Mouse (Mus musculus): Measurements from ENCODE around the gene Hipk1. TPM values are rescaled to one million over a fixed set of nuclear protein-coding genes. Genes with fewer than 3 reads are reported as not detected.

The Hipk1 gene
- total RNA-seq, 1 experiment = 21.8 TPM

GRCm38 (mm10) chr3:103766789-103767188, 24.6 kb downstream of the Hipk1 start:
- no peak for DNase-seq (ENCODE audit: low read depth, low spot score)
- H3K27ac ChIP-seq (ENCODE audit: insufficient read depth, low read depth, low read length, poor library complexity, severe bottlenecking) = no peak overlapping the region
- H3K36me3 ChIP-seq (ENCODE audit: control insufficient read depth, insufficient read depth, low read length, poor library complexity, severe bottlenecking) = no peaks in the 10 kb centered on the region; the same call in 1 of the 2 replicates
- TF ChIP-seq CHD2 (IDR thresholded peaks at IDR 0.05; ENCODE audit: low read depth, low read length) (no peak), MAFK (IDR thresholded peaks at IDR 0.05; ENCODE audit: insufficient read depth, low read depth, low read length) (no peak), HCFC1 (IDR thresholded peaks at IDR 0.05; ENCODE audit: borderline replicate concordance, insufficient read depth, low read length) (no peak), ZC3H11A (IDR thresholded peaks at IDR 0.05; ENCODE audit: borderline replicate concordance, low read depth, low read length) (no peak), ZNF384 (IDR thresholded peaks at IDR 0.05; ENCODE audit: low read depth, low read length) (no peak)
- in situ Hi-C loops (cut with MboI; ENCODE audit: low sequenced_read_pairs in 2 of 2, unreplicated experiment in 2 of 2) = no loop called here
- no peak overlapping the region for H3K9ac ChIP-seq (ENCODE audit: insufficient read depth, low read depth, low read length, poor library complexity, severe bottlenecking)
- H3K4me1 ChIP-seq (ENCODE audit: control insufficient read depth in 2 of 2, insufficient read depth in 2 of 2, low read length in 2 of 2, poor library complexity in 1 of 2) = no peaks in the 10 kb centered on the region; a peak in 2 of 4 replicates
- H3K9me3 ChIP-seq (ENCODE audit: control insufficient read depth, insufficient read depth, low read depth, low read length) = no peaks in the 10 kb centered on the region
- H3K4me3 ChIP-seq (ENCODE audit: insufficient read depth in 1 of 2, low read depth in 1 of 2, low read length in 2 of 2, poor library complexity in 1 of 2, severe bottlenecking in 1 of 2) = no peak overlapping the region

- Histone ChIP-seq H3K4me3 (ENCODE audit: insufficient read depth in 1 of 2, low read depth in 1 of 2, low read length in 2 of 2, poor library complexity in 1 of 2, severe bottlenecking in 1 of 2) (no peak overlapping the region), H3K36me3 (ENCODE audit: control insufficient read depth, insufficient read depth, low read length, poor library complexity, severe bottlenecking) (peaks cover 14% of the 10 kb centered on the region), H3K4me1 (ENCODE audit: control insufficient read depth in 2 of 2, insufficient read depth in 2 of 2, low read length in 2 of 2, poor library complexity in 1 of 2) (peaks cover 0 to 3% of the 10 kb centered on the region in 2 experiments; a peak in 1 of 4 replicates), H3K9me3 (ENCODE audit: control insufficient read depth, insufficient read depth, low read depth, low read length) (no peaks in the 10 kb centered on the region), H3K9ac (ENCODE audit: insufficient read depth, low read depth, low read length, poor library complexity, severe bottlenecking) (no peak overlapping the region), H3K27ac (ENCODE audit: insufficient read depth, low read depth, low read length, poor library complexity, severe bottlenecking) (no peak overlapping the region)
- no peak for DNase-seq (ENCODE audit: low read depth, low spot score)
- peak; percentile 10; the same call in 1 of the 2 replicates for TF ChIP-seq MAFK (IDR thresholded peaks at IDR 0.05; ENCODE audit: insufficient read depth, low read depth, low read length)
- no peak for TF ChIP-seq HCFC1 (IDR thresholded peaks at IDR 0.05; ENCODE audit: borderline replicate concordance, insufficient read depth, low read length)
- TF ChIP-seq CHD2 (IDR thresholded peaks at IDR 0.05; ENCODE audit: low read depth, low read length) = no peak
- no peak for TF ChIP-seq ZC3H11A (IDR thresholded peaks at IDR 0.05; ENCODE audit: borderline replicate concordance, low read depth, low read length)
- no peak for TF ChIP-seq ZNF384 (IDR thresholded peaks at IDR 0.05; ENCODE audit: low read depth, low read length)
- in situ Hi-C loops (cut with MboI; ENCODE audit: low sequenced_read_pairs in 2 of 2, unreplicated experiment in 2 of 2) = no loop called here
These were observed 31.9 kb downstream of the Hipk1 start for GRCm38 (mm10) chr3:103759261-103759970.

- no peak overlapping the region for H3K4me3 ChIP-seq (ENCODE audit: insufficient read depth in 1 of 2, low read depth in 1 of 2, low read length in 2 of 2, poor library complexity in 1 of 2, severe bottlenecking in 1 of 2)
- no peak for DNase-seq (ENCODE audit: low read depth, low spot score)
- H3K9me3 ChIP-seq (ENCODE audit: control insufficient read depth, insufficient read depth, low read depth, low read length) = no peaks in the 10 kb centered on the region
- TF ChIP-seq MAFK (IDR thresholded peaks at IDR 0.05; ENCODE audit: insufficient read depth, low read depth, low read length) = no peak
- no peak for TF ChIP-seq HCFC1 (IDR thresholded peaks at IDR 0.05; ENCODE audit: borderline replicate concordance, insufficient read depth, low read length)
- TF ChIP-seq CHD2 (IDR thresholded peaks at IDR 0.05; ENCODE audit: low read depth, low read length) = no peak
- H3K4me1 ChIP-seq (ENCODE audit: control insufficient read depth in 2 of 2, insufficient read depth in 2 of 2, low read length in 2 of 2, poor library complexity in 1 of 2) = peaks cover 0 to 3% of the 10 kb centered on the region in 2 experiments; a peak in 1 of 4 replicates
- peaks cover 14% of the 10 kb centered on the region for H3K36me3 ChIP-seq (ENCODE audit: control insufficient read depth, insufficient read depth, low read length, poor library complexity, severe bottlenecking)
- in situ Hi-C loops (cut with MboI; ENCODE audit: low sequenced_read_pairs in 2 of 2, unreplicated experiment in 2 of 2) = no loop called here
- H3K27ac ChIP-seq (ENCODE audit: insufficient read depth, low read depth, low read length, poor library complexity, severe bottlenecking) = no peak overlapping the region
- no peak overlapping the region for H3K9ac ChIP-seq (ENCODE audit: insufficient read depth, low read depth, low read length, poor library complexity, severe bottlenecking)
These were observed 32.9 kb downstream of the Hipk1 start for GRCm38 (mm10) chr3:103758456-103758855.

GRCm38 (mm10) chr3:103756920-103757319, 34.4 kb downstream of the Hipk1 start:
- in situ Hi-C loops (cut with MboI; ENCODE audit: low sequenced_read_pairs in 2 of 2, unreplicated experiment in 2 of 2) = no loop called here
- Histone ChIP-seq H3K4me3 (ENCODE audit: insufficient read depth in 1 of 2, low read depth in 1 of 2, low read length in 2 of 2, poor library complexity in 1 of 2, severe bottlenecking in 1 of 2) (no peak overlapping the region), H3K4me1 (ENCODE audit: control insufficient read depth in 2 of 2, insufficient read depth in 2 of 2, low read length in 2 of 2, poor library complexity in 1 of 2) (peaks cover 0 to 3% of the 10 kb centered on the region in 2 experiments; a peak in 1 of 4 replicates), H3K9me3 (ENCODE audit: control insufficient read depth, insufficient read depth, low read depth, low read length) (no peaks in the 10 kb centered on the region), H3K36me3 (ENCODE audit: control insufficient read depth, insufficient read depth, low read length, poor library complexity, severe bottlenecking) (peaks cover 17% of the 10 kb centered on the region), H3K9ac (ENCODE audit: insufficient read depth, low read depth, low read length, poor library complexity, severe bottlenecking) (no peak overlapping the region), H3K27ac (ENCODE audit: insufficient read depth, low read depth, low read length, poor library complexity, severe bottlenecking) (no peak overlapping the region)
- DNase-seq (ENCODE audit: low read depth, low spot score) = no peak
- no peak for TF ChIP-seq ZC3H11A (IDR thresholded peaks at IDR 0.05; ENCODE audit: borderline replicate concordance, low read depth, low read length)
- TF ChIP-seq HCFC1 (IDR thresholded peaks at IDR 0.05; ENCODE audit: borderline replicate concordance, insufficient read depth, low read length) = no peak
- TF ChIP-seq CHD2 (IDR thresholded peaks at IDR 0.05; ENCODE audit: low read depth, low read length) = no peak
- no peak for TF ChIP-seq ZNF384 (IDR thresholded peaks at IDR 0.05; ENCODE audit: low read depth, low read length)
- no peak for TF ChIP-seq MAFK (IDR thresholded peaks at IDR 0.05; ENCODE audit: insufficient read depth, low read depth, low read length)

Measured in ES-E14 (cell line).